Mouse (Mus musculus) limb, embryonic 10.5 days (tissue): ENCODE measurements around the gene Tecpr1. TPM values are rescaled to one million over a fixed set of nuclear protein-coding genes. Genes with fewer than 3 reads are reported as not detected.

Experiments used
- DNase-seq: peaks from one replicate; pipeline ENCODE4 v3.0.0-alpha.2; 2017; ENCODE audit warnings: low spot score
- H3K27ac ChIP-seq: fragments of 300-500 bp; sonication (generic); 2 replicates; pipeline ENCODE4 v1.5.1; 2016; ENCODE audit warnings: mild to moderate bottlenecking
- H3K27me3 ChIP-seq: fragments of 300-500 bp; sonication (generic); 2 replicates; pipeline ENCODE4 v1.6.1; 2016; ENCODE audit warnings: low read depth, mild to moderate bottlenecking; ENCODE audit not compliant: poor library complexity, severe bottlenecking
- H3K36me3 ChIP-seq: fragments of 300-500 bp; sonication (generic); 2 replicates; pipeline ENCODE4 v1.6.1; 2016; ENCODE audit warnings: mild to moderate bottlenecking, moderate library complexity
- H3K4me1 ChIP-seq: fragments of 300-500 bp; sonication (generic); 2 replicates; pipeline ENCODE4 v1.6.1; 2016
- H3K4me3 ChIP-seq: fragments of 300-500 bp; sonication (generic); 2 replicates; pipeline ENCODE4 v1.5.1; 2016; ENCODE audit warnings: mild to moderate bottlenecking, moderate library complexity
- H3K9me3 ChIP-seq: fragments of 300-500 bp; sonication (generic); replicated peaks from 2 replicates; pipeline ENCODE4 v1.6.1; 2016; ENCODE audit warnings: mild to moderate bottlenecking
- whole genome bisulfite sequencing: fragments of 180-500 bp; shearing (Covaris S2); methylation state at CpG from one replicate; pipeline ENCODE4 v1.1.7; 2016; 5-methylcytosine and 5-hydroxymethylcytosine counted together
- polyA plus RNA-seq: library from polyadenylated mRNA; unstranded; fragments of >200 nt; fragmentation: Nextera tagmentation; extraction: Ambion mirVana; gene quantifications from 2 replicates; pipeline ENCODE4 v1.2.1, GENCODE M21; 2016

Tecpr1 gene
- polyA plus RNA-seq, 1 experiment from 2014 or later: 21.0 TPM

GRCm38 (mm10) chr5:144247307-144247706 is 23.9 kb upstream of the Tecpr1 start:
- H3K9me3 ChIP-seq: 0 out of 2 replicates have a peak, but pooled peaks cover 2% of the 10 kb centered on the region
- peaks cover 6% of the 10 kb centered on the region; the same call in 1 of the 2 replicates for H3K4me1 ChIP-seq
- no peak for DNase-seq
- H3K4me3 ChIP-seq: no peak overlapping the region
- H3K36me3 ChIP-seq: no peaks in the 10 kb centered on the region
- H3K27me3 ChIP-seq: no peaks in the 10 kb centered on the region
- 79% methylated on average over 10 of the region's 10 CpGs for WGBS
- H3K27ac ChIP-seq: no peak overlapping the region

- Histone ChIP-seq H3K9me3 (0 out of 2 replicates have a peak, but pooled peaks cover 2% of the 10 kb centered on the region), H3K36me3 (no peaks in the 10 kb centered on the region), H3K27me3 (no peaks in the 10 kb centered on the region), H3K27ac (no peak overlapping the region), H3K4me3 (no peak overlapping the region), H3K4me1 (peaks cover 6% of the 10 kb centered on the region; the same call in 1 of the 2 replicates)
- DNase-seq: no peak
- 87% methylated on average over 7 of the region's 7 CpGs for WGBS
Observed at GRCm38 (mm10) chr5:144246669-144247068, 23.3 kb upstream of the Tecpr1 start.

- no peak for DNase-seq
- Histone ChIP-seq H3K36me3 (no peaks in the 10 kb centered on the region), H3K4me3 (no peak overlapping the region), H3K9me3 (0 out of 2 replicates have a peak, but pooled peaks cover 2% of the 10 kb centered on the region), H3K27me3 (no peaks in the 10 kb centered on the region), H3K27ac (no peak overlapping the region), H3K4me1 (peaks cover 6% of the 10 kb centered on the region; the same call in 1 of the 2 replicates)
- WGBS: 70% methylated on average over 2 of the region's 2 CpGs
Observed at GRCm38 (mm10) chr5:144245592-144245991, 22.2 kb upstream of the Tecpr1 start.

DNA sequence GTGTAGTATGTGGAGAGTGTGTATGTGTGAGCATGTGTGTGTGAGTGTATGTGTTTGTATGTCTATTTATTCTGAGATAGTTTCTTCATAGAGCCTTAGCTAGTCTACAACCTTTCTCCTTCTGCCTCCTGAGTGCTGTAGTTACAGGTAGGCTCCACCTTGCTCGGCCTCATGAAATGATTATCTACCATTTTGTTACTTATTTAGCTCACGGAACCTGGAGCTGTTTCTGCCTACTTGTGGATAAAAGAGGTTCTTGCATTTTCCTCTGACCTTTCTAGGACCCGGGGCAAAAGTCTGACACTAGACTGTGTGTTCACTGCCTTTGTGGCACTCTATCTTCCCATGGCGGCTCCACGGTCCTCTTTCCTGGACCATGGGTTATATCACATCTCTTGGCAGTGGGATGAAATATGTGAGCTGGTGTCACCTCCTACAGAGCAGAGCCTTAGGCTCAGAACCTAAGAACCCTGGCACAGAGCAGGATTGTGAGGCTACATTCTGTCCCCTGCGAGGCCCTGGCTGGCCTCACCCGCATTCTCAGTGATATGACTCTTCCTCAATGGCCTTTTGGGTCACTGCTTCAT is 20.6 kb upstream of the Tecpr1 start, which contains the start of gene Bri3:
Gene Bri3, plus strand, starts transcription at position 537 of the 587 bp plus-strand sequence.
- H3K4me1 ChIP-seq: peaks cover 6% of the 10 kb centered on the region; the same call in 1 of the 2 replicates
- WGBS: 88% methylated on average over 7 of the region's 7 CpGs

GRCm38 (mm10) chr5:144238969-144239368 is 15.6 kb upstream of the Tecpr1 start:
- no peaks in the 10 kb centered on the region for H3K27me3 ChIP-seq
- H3K36me3 ChIP-seq: no peaks in the 10 kb centered on the region
- no peak overlapping the region for H3K27ac ChIP-seq
- DNase-seq: no peak
- no peaks in the 10 kb centered on the region for H3K9me3 ChIP-seq
- 78% methylated on average over 1 of the region's 1 CpGs for WGBS
- no peaks in the 10 kb centered on the region for H3K4me1 ChIP-seq
- no peak overlapping the region for H3K4me3 ChIP-seq

More for the DNA sequence above, 20.6 kb upstream of the Tecpr1 start, which contains the start of gene Bri3:
- no peaks in the 10 kb centered on the region for H3K36me3 ChIP-seq
- H3K9me3 ChIP-seq: no peaks in the 10 kb centered on the region
- DNase-seq: no peak
- H3K4me3 ChIP-seq: no peak within 1 kb of the TSS
- no peaks in the 10 kb centered on the region for H3K27me3 ChIP-seq
- no peak within 1 kb of the TSS for H3K27ac ChIP-seq

- Histone ChIP-seq H3K27me3 (no peaks in the 10 kb centered on the region), H3K27ac (no peak overlapping the region), H3K36me3 (no peaks in the 10 kb centered on the region), H3K4me3 (no peak overlapping the region), H3K4me1 (no peaks in the 10 kb centered on the region), H3K9me3 (no peaks in the 10 kb centered on the region)
- WGBS: 91% methylated on average over 7 of the region's 7 CpGs
- DNase-seq: no peak
Observed at GRCm38 (mm10) chr5:144234714-144235113, 11.3 kb upstream of the Tecpr1 start.

DNA sequence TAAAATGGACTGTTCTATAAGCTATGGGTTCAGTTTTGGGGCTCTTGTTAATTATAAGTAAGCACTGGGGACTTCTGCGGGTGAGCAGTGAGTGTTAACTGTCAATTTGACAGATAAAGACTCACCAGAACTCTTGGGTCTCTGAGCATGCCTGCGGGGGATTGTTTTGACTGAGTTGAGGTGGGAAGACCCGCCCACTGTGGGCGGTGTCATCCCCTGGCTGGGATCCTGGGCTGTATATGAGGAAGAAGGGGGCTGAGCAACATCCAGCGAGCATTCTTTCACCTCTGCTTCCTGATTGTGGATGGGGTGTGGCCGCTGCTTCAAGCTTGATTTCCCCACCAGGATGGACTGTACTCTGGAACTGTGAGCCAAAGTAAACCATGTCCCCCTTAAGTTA is 10.8 kb upstream of the Tecpr1 start:
- no peak for DNase-seq
- H3K4me3 ChIP-seq: no peak overlapping the region
- H3K36me3 ChIP-seq: no peaks in the 10 kb centered on the region
- 77% methylated on average over 6 of the region's 6 CpGs for WGBS
- no peak overlapping the region for H3K27ac ChIP-seq
- no peaks in the 10 kb centered on the region for H3K27me3 ChIP-seq
- H3K4me1 ChIP-seq: no peaks in the 10 kb centered on the region
- H3K9me3 ChIP-seq: no peaks in the 10 kb centered on the region

DNA sequence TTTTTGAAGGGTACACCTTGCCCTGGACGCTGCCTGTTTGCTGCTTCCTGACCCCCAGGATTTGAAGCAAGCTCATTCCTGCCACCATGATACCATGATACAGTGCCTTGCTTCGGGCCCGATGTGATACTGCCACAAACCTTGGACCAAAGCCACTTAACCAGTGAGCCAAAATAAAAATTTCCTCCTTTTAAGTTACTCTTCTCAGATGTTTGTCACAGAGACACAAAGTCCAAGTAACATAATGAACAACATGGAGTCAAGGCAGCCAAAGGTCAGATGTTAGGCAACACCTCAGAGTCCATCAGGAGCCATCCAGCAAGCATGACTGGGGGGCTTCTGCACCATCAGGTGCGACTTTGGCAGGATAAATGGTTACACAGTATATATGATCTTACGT is 9.1 kb upstream of the Tecpr1 start:
- no peaks in the 10 kb centered on the region for H3K27me3 ChIP-seq

DNA sequence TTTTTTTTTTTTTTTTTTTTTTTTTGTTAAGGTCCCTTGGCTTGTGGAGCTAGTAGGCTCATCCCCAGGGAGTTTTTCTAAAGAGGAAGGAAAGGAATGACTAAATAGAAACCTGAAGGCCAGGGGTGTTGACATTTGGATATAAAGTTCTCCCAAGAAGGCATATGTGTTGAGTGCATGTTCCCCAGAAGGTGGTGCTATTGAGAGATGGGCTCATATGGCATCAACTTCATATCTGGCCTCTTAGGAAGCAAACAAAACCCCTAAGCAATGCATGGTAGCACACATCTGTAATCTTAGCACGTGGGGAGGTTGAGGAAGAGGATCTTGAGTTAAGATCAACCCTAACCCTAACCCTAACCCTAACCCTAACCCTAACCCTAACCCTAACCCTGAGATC is 8.0 kb upstream of the Tecpr1 start:
- H3K4me3 ChIP-seq: no peak overlapping the region
- H3K27me3 ChIP-seq: no peaks in the 10 kb centered on the region
- WGBS: 71% methylated on average over 1 of the region's 1 CpGs
- H3K27ac ChIP-seq: no peak overlapping the region
- H3K4me1 ChIP-seq: no peaks in the 10 kb centered on the region
- no peaks in the 10 kb centered on the region for H3K9me3 ChIP-seq
- H3K36me3 ChIP-seq: no peaks in the 10 kb centered on the region
- DNase-seq: no peak

More for the DNA sequence above, 9.1 kb upstream of the Tecpr1 start:
- no peak for DNase-seq
- no peak overlapping the region for H3K4me3 ChIP-seq
- WGBS: 86% methylated on average over 5 of the region's 5 CpGs
- H3K27ac ChIP-seq: no peak overlapping the region
- no peaks in the 10 kb centered on the region for H3K4me1 ChIP-seq
- no peaks in the 10 kb centered on the region for H3K36me3 ChIP-seq
- H3K9me3 ChIP-seq: no peaks in the 10 kb centered on the region

DNA sequence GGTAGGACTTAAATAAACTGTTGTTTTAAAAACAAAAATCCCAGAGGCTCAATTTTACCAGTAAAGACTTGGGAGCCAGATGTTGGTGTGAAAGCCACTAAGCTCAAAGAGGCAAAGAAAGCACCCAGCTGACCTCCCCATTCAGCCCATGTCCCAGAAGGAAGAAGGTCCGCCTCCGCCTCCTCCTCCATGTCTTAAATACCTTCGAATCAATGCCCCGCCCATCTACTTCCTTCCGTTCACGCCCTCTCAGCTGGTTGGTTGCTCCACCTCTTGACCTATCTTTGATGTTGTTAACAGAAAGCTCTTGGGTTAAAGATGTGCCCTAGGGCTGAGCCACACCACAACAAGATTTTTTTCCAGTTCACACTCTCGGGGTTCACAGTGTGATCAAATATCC is 6.8 kb upstream of the Tecpr1 start:
- no peak overlapping the region for H3K27ac ChIP-seq
- no peaks in the 10 kb centered on the region for H3K4me1 ChIP-seq
- 88% methylated on average over 7 of the region's 7 CpGs for WGBS
- no peak for DNase-seq
- no peaks in the 10 kb centered on the region for H3K9me3 ChIP-seq
- H3K4me3 ChIP-seq: no peak overlapping the region
- no peaks in the 10 kb centered on the region for H3K36me3 ChIP-seq
- H3K27me3 ChIP-seq: no peaks in the 10 kb centered on the region

GRCm38 (mm10) chr5:144226220-144226619 is 2.8 kb upstream of the Tecpr1 start:
- H3K27me3 ChIP-seq: no peaks in the 10 kb centered on the region
- no peaks in the 10 kb centered on the region for H3K9me3 ChIP-seq
- no peaks in the 10 kb centered on the region for H3K36me3 ChIP-seq
- peaks cover 29% of the 10 kb centered on the region for H3K4me1 ChIP-seq
- DNase-seq: no peak
- H3K4me3 ChIP-seq: no peak overlapping the region
- H3K27ac ChIP-seq: no peak overlapping the region
- 33% methylated on average over 11 of the region's 11 CpGs for WGBS

- WGBS: 24% methylated on average over 18 of the region's 18 CpGs
- no peak for DNase-seq
- peak overlapping the region; percentile 84 for H3K27ac ChIP-seq
- no peaks in the 10 kb centered on the region for H3K9me3 ChIP-seq
- H3K4me3 ChIP-seq: peak overlapping the region; percentile 80
- H3K36me3 ChIP-seq: no peaks in the 10 kb centered on the region
- no peaks in the 10 kb centered on the region for H3K27me3 ChIP-seq
- peaks cover 36% of the 10 kb centered on the region for H3K4me1 ChIP-seq
Observed at GRCm38 (mm10) chr5:144223899-144224816, 743 bp upstream of the Tecpr1 start.
